Mouse (Mus musculus) hindbrain, embryonic 14.5 days (tissue): Measurements from ENCODE around the gene Man1a2. TPM values are rescaled to one million over a fixed set of nuclear protein-coding genes. Genes with fewer than 3 reads are reported as not detected.

Experiments used
- ATAC-seq: fragments of 200-750 bp; cut with Nextera tagmentation; 2 replicates; pipeline ENCODE4 v1.8.0; 2017; ENCODE audit warnings: moderate number of reproducible peaks, mild to moderate bottlenecking, moderate TSS enrichment, moderate library complexity; ENCODE audit not compliant: low FRiP score
- DNase-seq: peaks from one replicate; pipeline ENCODE4 v3.0.0-alpha.2; 2015; ENCODE audit warnings: low spot score
- H3K27ac ChIP-seq: fragments of 300-500 bp; sonication (generic); 2 replicates; pipeline ENCODE4 v1.5.1; 2014; ENCODE audit warnings: mild to moderate bottlenecking, moderate library complexity
- H3K27me3 ChIP-seq: fragments of 300-500 bp; sonication (generic); 2 replicates; pipeline ENCODE4 v1.6.1; 2014; ENCODE audit warnings: mild to moderate bottlenecking, low read length, mixed read lengths; ENCODE audit not compliant: control insufficient read depth, insufficient read depth
- H3K36me3 ChIP-seq: fragments of 300-500 bp; sonication (generic); replicated peaks from 2 replicates; pipeline ENCODE4 v1.6.1; 2014; ENCODE audit not compliant: control insufficient read depth, insufficient read depth
- H3K4me1 ChIP-seq: fragments of 300-500 bp; sonication (generic); replicated peaks from 2 replicates; pipeline ENCODE4 v1.6.1; 2014; ENCODE audit warnings: antibody characterized with exemption, low read length, mixed read lengths; ENCODE audit not compliant: control insufficient read depth, insufficient read depth
- H3K4me2 ChIP-seq: fragments of 300-500 bp; sonication (generic); replicated peaks from 2 replicates; pipeline ENCODE4 v1.6.1; 2014; ENCODE audit warnings: mild to moderate bottlenecking, moderate library complexity
- H3K4me3 ChIP-seq: fragments of 300-500 bp; sonication (generic); replicated peaks from 2 replicates; pipeline ENCODE4 v1.5.1; 2014; ENCODE audit warnings: mild to moderate bottlenecking, low read length
- H3K9ac ChIP-seq: fragments of 300-500 bp; sonication (generic); 2 replicates; pipeline ENCODE4 v1.6.1; 2014
- H3K9me3 ChIP-seq: fragments of 300-500 bp; sonication (generic); 2 replicates; pipeline ENCODE4 v1.6.1; 2016; ENCODE audit warnings: low read length; ENCODE audit not compliant: control insufficient read depth
- WGBS: fragments of 180-500 bp; shearing (Covaris S2); extraction: QIAGEN DNeasy Blood & Tissue Kit; methylation state at CpG from one replicate; pipeline ENCODE4 v1.1.7; 2014; 5-methylcytosine and 5-hydroxymethylcytosine counted together
- polyA plus RNA-seq: library from polyadenylated mRNA; unstranded; fragments of >200 nt; fragmentation: Nextera tagmentation; extraction: Ambion mirVana; gene quantifications from 2 replicates; pipeline ENCODE4 v1.2.1, GENCODE M21; 2014

Man1a2 gene
- polyA plus RNA-seq, 1 experiment from 2014 or later, result 65.3 TPM

GRCm38 (mm10) chr3:100686756-100687155 lies 1.5 kb upstream of the Man1a2 start:
- no peak overlapping the region for H3K27ac ChIP-seq
- no peak overlapping the region for H3K9ac ChIP-seq
- H3K4me3 ChIP-seq, result no peak overlapping the region; the same call in 1 of the 2 replicates
- DNase-seq (no peak), ATAC-seq (no peak)
- H3K9me3 ChIP-seq, result no peaks in the 10 kb centered on the region
- no peaks in the 10 kb centered on the region for H3K27me3 ChIP-seq
- H3K4me2 ChIP-seq, result peak overlapping the region; percentile 90; the same call in 1 of the 2 replicates
- peaks cover 19% of the 10 kb centered on the region for H3K4me1 ChIP-seq
- WGBS, result 88% methylated on average over 8 of the region's 8 CpGs
- no peaks in the 10 kb centered on the region for H3K36me3 ChIP-seq

- Histone ChIP-seq H3K9me3 (no peaks in the 10 kb centered on the region), H3K4me1 (peaks cover 26% of the 10 kb centered on the region), H3K4me2 (peak overlapping the region; percentile 90), H3K9ac (peak overlapping the region; percentile 87), H3K36me3 (no peaks in the 10 kb centered on the region), H3K27ac (peak overlapping the region; percentile 99), H3K27me3 (no peaks in the 10 kb centered on the region), H3K4me3 (peak overlapping the region; percentile 91)
- WGBS, result under 1% methylated on average over 68 of the region's 77 CpGs
- DNase-seq (peak; percentile 78), ATAC-seq (peak; percentile 92)
These were observed 564 bp upstream of the Man1a2 start for GRCm38 (mm10) chr3:100685763-100686370.

- Histone ChIP-seq H3K4me2 (peak overlapping the region; percentile 90), H3K4me1 (peaks cover 31% of the 10 kb centered on the region), H3K27ac (peak overlapping the region; percentile 99; the same call in 1 of the 2 replicates), H3K27me3 (no peaks in the 10 kb centered on the region), H3K36me3 (no peaks in the 10 kb centered on the region), H3K9ac (peak overlapping the region; percentile 87), H3K9me3 (no peaks in the 10 kb centered on the region), H3K4me3 (peak overlapping the region; percentile 91)
- no peak for DNase-seq
- WGBS, result under 1% methylated on average over 25 of the region's 25 CpGs
- ATAC-seq, result no peak
These were observed 898 bp downstream of the Man1a2 start for GRCm38 (mm10) chr3:100684234-100684975.

- WGBS, result 20% methylated on average over 3 of the region's 3 CpGs
- H3K4me3 ChIP-seq, result peak overlapping the region; percentile 91
- H3K4me1 ChIP-seq, result peaks cover 31% of the 10 kb centered on the region
- H3K36me3 ChIP-seq, result no peaks in the 10 kb centered on the region
- H3K27ac ChIP-seq, result no peak overlapping the region
- peak overlapping the region; percentile 45; the same call in 1 of the 2 replicates for H3K9ac ChIP-seq
- no peaks in the 10 kb centered on the region for H3K9me3 ChIP-seq
- ATAC-seq (no peak), DNase-seq (no peak)
- no peaks in the 10 kb centered on the region for H3K27me3 ChIP-seq
- peak overlapping the region; percentile 90 for H3K4me2 ChIP-seq
These were observed 2.5 kb downstream of the Man1a2 start for GRCm38 (mm10) chr3:100682841-100683240.

- WGBS, result 41% methylated on average over 4 of the region's 4 CpGs
- Histone ChIP-seq H3K9me3 (no peaks in the 10 kb centered on the region), H3K27ac (no peak overlapping the region), H3K9ac (peak overlapping the region; percentile 32; the same call in 1 of the 2 replicates), H3K27me3 (no peaks in the 10 kb centered on the region), H3K4me1 (peaks cover 31% of the 10 kb centered on the region), H3K4me2 (peak overlapping the region; percentile 90), H3K4me3 (peak overlapping the region; percentile 91), H3K36me3 (no peaks in the 10 kb centered on the region)
- ATAC-seq (no peak), DNase-seq (no peak)
These were observed 3.0 kb downstream of the Man1a2 start for GRCm38 (mm10) chr3:100682281-100682680.

GRCm38 (mm10) chr3:100681448-100682092 lies 3.7 kb downstream of the Man1a2 start:
- no peak for DNase-seq
- 13% methylated on average over 11 of the region's 11 CpGs for WGBS
- no peak for ATAC-seq
- Histone ChIP-seq H3K9ac (peak overlapping the region; percentile 32), H3K4me3 (peak overlapping the region; percentile 91), H3K9me3 (0 out of 2 replicates have a peak, but pooled peaks cover 5% of the 10 kb centered on the region), H3K27me3 (no peaks in the 10 kb centered on the region), H3K4me2 (peak overlapping the region; percentile 90), H3K4me1 (peaks cover 31% of the 10 kb centered on the region), H3K27ac (no peak overlapping the region), H3K36me3 (no peaks in the 10 kb centered on the region)

GRCm38 (mm10) chr3:100680226-100680625 lies 5.1 kb downstream of the Man1a2 start:
- WGBS, result 83% methylated on average over 2 of the region's 2 CpGs
- Histone ChIP-seq H3K27ac (no peak overlapping the region), H3K27me3 (no peaks in the 10 kb centered on the region), H3K9me3 (0 out of 2 replicates have a peak, but pooled peaks cover 8% of the 10 kb centered on the region), H3K4me1 (peaks cover 31% of the 10 kb centered on the region), H3K4me3 (no peak overlapping the region), H3K36me3 (no peaks in the 10 kb centered on the region), H3K4me2 (no peak overlapping the region), H3K9ac (no peak overlapping the region)
- no peak for DNase-seq
- no peak for ATAC-seq

- Histone ChIP-seq H3K4me3 (no peak overlapping the region), H3K27me3 (no peaks in the 10 kb centered on the region), H3K9ac (no peak overlapping the region), H3K27ac (no peak overlapping the region), H3K4me2 (no peak overlapping the region), H3K4me1 (peaks cover 31% of the 10 kb centered on the region), H3K36me3 (no peaks in the 10 kb centered on the region), H3K9me3 (0 out of 2 replicates have a peak, but pooled peaks cover 8% of the 10 kb centered on the region)
- DNase-seq, result no peak
- WGBS, result 88% methylated on average over 6 of the region's 6 CpGs
- ATAC-seq, result no peak
These were observed 6.2 kb downstream of the Man1a2 start for GRCm38 (mm10) chr3:100678951-100679570.

- H3K9me3 ChIP-seq, result 0 out of 2 replicates have a peak, but pooled peaks cover 8% of the 10 kb centered on the region
- no peaks in the 10 kb centered on the region for H3K36me3 ChIP-seq
- no peak overlapping the region for H3K9ac ChIP-seq
- ATAC-seq, result no peak
- H3K4me1 ChIP-seq, result peaks cover 1% of the 10 kb centered on the region; the same call in 1 of the 2 replicates
- H3K27ac ChIP-seq, result no peak overlapping the region
- H3K27me3 ChIP-seq, result no peaks in the 10 kb centered on the region
- no peak for DNase-seq
- 84% methylated on average over 4 of the region's 4 CpGs for WGBS
- no peak overlapping the region for H3K4me2 ChIP-seq
- no peak overlapping the region for H3K4me3 ChIP-seq
These were observed 10.2 kb downstream of the Man1a2 start for GRCm38 (mm10) chr3:100675146-100675545.
